Mouse (Mus musculus) myocyte (in vitro differentiated cells): Measurements from ENCODE around the gene 0610040J01Rik. TPM values are rescaled to one million over a fixed set of nuclear protein-coding genes. Genes with fewer than 3 reads are reported as not detected.
"Not testable (repeated sequence)": the region's sequence is repeated elsewhere in the genome, so short reads cannot be mapped to it uniquely, and the experiment has no call there.

Source experiments
- H3K27me3 ChIP-seq: one replicate; pipeline ENCODE4 v1.6.1; 2011; ENCODE audit not compliant: control insufficient read depth, insufficient read depth, insufficient read length
- H3K36me3 ChIP-seq: one replicate; pipeline ENCODE4 v1.6.1; 2011; ENCODE audit not compliant: control insufficient read depth, insufficient read depth
- H3K4me2 ChIP-seq: one replicate; pipeline ENCODE4 v1.6.1; 2011; ENCODE audit warnings: low read depth, control low read depth
- H3K4me3 ChIP-seq: one replicate; pipeline ENCODE4 v1.5.1; 2011; ENCODE audit warnings: mild to moderate bottlenecking, control low read depth, moderate library complexity
- H3K79me2 ChIP-seq: one replicate; pipeline ENCODE4 v1.6.1; 2011; ENCODE audit not compliant: control insufficient read depth, insufficient read depth
- H3ac ChIP-seq: one replicate; pipeline ENCODE4 v1.6.1; 2011; ENCODE audit not compliant: control insufficient read depth, insufficient read length
- CEBPB ChIP-seq: IDR thresholded peaks from 2 replicates; pipeline ENCODE4 v1.6.1; 2011; ENCODE audit warnings: mild to moderate bottlenecking, moderate library complexity; ENCODE audit not compliant: poor library complexity, insufficient read depth, severe bottlenecking
- E2F4 ChIP-seq: IDR thresholded peaks from one replicate; pipeline ENCODE4 v1.6.1; 2011; ENCODE audit warnings: mild to moderate bottlenecking, control low read depth, moderate library complexity; ENCODE audit not compliant: insufficient read depth
- MAX ChIP-seq: IDR thresholded peaks from one replicate; pipeline ENCODE4 v1.6.1; 2011; ENCODE audit warnings: low read depth, mild to moderate bottlenecking, control low read depth
- MYOD1 ChIP-seq, 3 experiments: IDR thresholded peaks; one replicate each; pipeline ENCODE4 v1.6.1; 2011; ENCODE audit warnings: control low read depth in 2 of 3, low read depth in 2 of 3, mild to moderate bottlenecking in 2 of 3, moderate library complexity in 1 of 3; ENCODE audit not compliant: insufficient read length in 2 of 3, control insufficient read depth in 1 of 3
- MYOG ChIP-seq, 3 experiments: IDR thresholded peaks; one replicate each; pipeline ENCODE4 v1.6.1; 2011; ENCODE audit warnings: control low read depth in 2 of 3, low read depth in 2 of 3, mild to moderate bottlenecking in 2 of 3; ENCODE audit not compliant: insufficient read length in 2 of 3, control insufficient read depth in 1 of 3, insufficient read depth in 1 of 3
- POLR2A ChIP-seq: IDR thresholded peaks from one replicate; pipeline ENCODE4 v1.6.1; 2011; ENCODE audit warnings: low read depth, mild to moderate bottlenecking, control low read depth, moderate library complexity; ENCODE audit not compliant: insufficient read length
- POLR2AphosphoS2 ChIP-seq: IDR thresholded peaks from one replicate; pipeline ENCODE4 v1.6.1; 2011; ENCODE audit warnings: low read depth, control low read depth; ENCODE audit not compliant: insufficient read length
- REST ChIP-seq: IDR thresholded peaks from one replicate; pipeline ENCODE4 v1.6.1; 2011; ENCODE audit warnings: mild to moderate bottlenecking, control low read depth, moderate library complexity; ENCODE audit not compliant: insufficient read depth, insufficient read length
- SRF ChIP-seq: IDR thresholded peaks from one replicate; pipeline ENCODE4 v1.6.1; 2011; ENCODE audit warnings: low read depth; ENCODE audit not compliant: control insufficient read depth, insufficient read length
- TCF12 ChIP-seq: IDR thresholded peaks from one replicate; pipeline ENCODE4 v1.6.1; 2011; ENCODE audit warnings: mild to moderate bottlenecking, control low read depth; ENCODE audit not compliant: poor library complexity, insufficient read depth, severe bottlenecking
- TCF3 ChIP-seq: IDR thresholded peaks from one replicate; pipeline ENCODE4 v1.6.1; 2011; ENCODE audit warnings: low read depth, control low read depth; ENCODE audit not compliant: insufficient read length
- USF1 ChIP-seq: IDR thresholded peaks from one replicate; pipeline ENCODE4 v1.6.1; 2011; ENCODE audit warnings: low read depth, mild to moderate bottlenecking, control low read depth, moderate library complexity
- polyA plus RNA-seq: library from polyadenylated mRNA; unstranded; fragments of >200 nt; fragmentation: generic; extraction: Trizol; gene quantifications from one replicate; pipeline ENCODE4 v1.2.1, GENCODE M21; 2012; ENCODE audit warnings: missing spikeins

Gene 0610040J01Rik
- polyA plus RNA-seq, 1 experiment, result not detected

DNA sequence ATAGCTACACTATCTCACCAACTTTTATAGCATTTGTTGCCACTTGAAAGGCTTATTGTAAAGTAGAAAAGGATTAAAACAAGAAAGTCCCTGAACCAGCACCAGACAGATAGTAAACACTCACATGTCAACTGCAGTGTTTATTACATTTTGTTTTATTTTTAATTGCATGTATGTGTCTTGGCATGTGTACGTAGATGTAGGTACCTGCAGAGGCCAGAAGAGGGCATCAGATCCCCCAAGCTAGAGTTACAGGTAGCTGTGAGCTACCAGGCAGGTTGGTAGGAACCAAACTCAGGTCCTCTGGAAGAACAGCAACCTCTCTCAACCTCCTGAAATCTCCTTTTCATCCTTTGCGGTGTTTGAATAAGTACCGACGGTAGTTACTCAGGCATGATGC lies 74.9 kb downstream of the 0610040J01Rik start:
- TF ChIP-seq MYOD1 (IDR thresholded peaks at IDR 0.05; ENCODE audit: control insufficient read depth in 1 of 3, insufficient read length in 2 of 3, low read depth in 2 of 3) (no peak), E2F4 (no peak), POLR2A (no peak), USF1 (no peak), POLR2AphosphoS2 (no peak), MAX (no peak), MYOG (IDR thresholded peaks at IDR 0.05; ENCODE audit: control insufficient read depth in 1 of 3, insufficient read depth in 1 of 3, insufficient read length in 2 of 3, low read depth in 2 of 3) (no peak), SRF (no peak), TCF12 (no peak), TCF3 (no peak)
- H3K79me2 ChIP-seq, result no peaks in the 10 kb centered on the region
- no peak overlapping the region for H3ac ChIP-seq

GRCm38 (mm10) chr5:63891241-63891640 lies 79.1 kb downstream of the 0610040J01Rik start:
- H3K36me3 ChIP-seq, result no peaks in the 10 kb centered on the region
- TF ChIP-seq REST (no peak), POLR2A (no peak), TCF3 (no peak), CEBPB (no peak), MYOG (IDR thresholded peaks at IDR 0.05; ENCODE audit: control insufficient read depth in 1 of 3, insufficient read depth in 1 of 3, insufficient read length in 2 of 3, low read depth in 2 of 3) (no peak), SRF (no peak), MYOD1 (IDR thresholded peaks at IDR 0.05; ENCODE audit: control insufficient read depth in 1 of 3, insufficient read length in 2 of 3, low read depth in 2 of 3) (no peak), MAX (no peak), E2F4 (no peak), USF1 (no peak), TCF12 (no peak), POLR2AphosphoS2 (no peak)
- no peak overlapping the region for H3K4me3 ChIP-seq
- H3K79me2 ChIP-seq, result no peaks in the 10 kb centered on the region
- no peak overlapping the region for H3ac ChIP-seq
- H3K27me3 ChIP-seq, result no peaks in the 10 kb centered on the region
- no peak overlapping the region for H3K4me2 ChIP-seq

More for the DNA sequence above, 74.9 kb downstream of the 0610040J01Rik start:
- Histone ChIP-seq H3K27me3 (no peaks in the 10 kb centered on the region), H3K4me3 (no peak overlapping the region), H3K4me2 (no peak overlapping the region), H3K36me3 (no peaks in the 10 kb centered on the region)

DNA sequence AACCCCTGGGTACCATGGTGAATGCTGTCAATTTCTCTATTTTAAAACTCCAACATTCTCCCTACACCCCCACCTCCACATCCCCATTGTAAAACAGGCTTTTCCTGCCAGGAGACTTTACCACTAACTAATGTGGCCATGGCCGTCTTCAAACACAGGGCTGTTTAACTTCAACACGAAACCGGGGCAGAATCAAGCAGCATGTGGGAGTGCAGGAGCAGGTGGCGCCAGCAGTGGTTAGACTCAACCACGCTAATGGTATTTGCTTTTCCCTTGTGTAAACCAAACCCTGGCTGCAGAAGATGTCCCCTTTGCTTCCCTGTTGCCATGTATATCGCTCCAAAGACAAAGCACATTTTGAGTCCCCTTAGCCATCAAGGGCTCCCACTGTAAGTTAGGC lies 79.7 kb downstream of the 0610040J01Rik start:
- Histone ChIP-seq H3K4me2 (no peak overlapping the region), H3ac (no peak overlapping the region)
- peak in 1 of 3 experiments; percentile 29 for TF ChIP-seq MYOG (IDR thresholded peaks at IDR 0.05; ENCODE audit: control insufficient read depth in 1 of 3, insufficient read depth in 1 of 3, insufficient read length in 2 of 3, low read depth in 2 of 3)
- TF ChIP-seq USF1, result no peak
- TF ChIP-seq MYOD1 (IDR thresholded peaks at IDR 0.05; ENCODE audit: control insufficient read depth in 1 of 3, insufficient read length in 2 of 3, low read depth in 2 of 3), result peak in 2 of 3 experiments; percentile 39 to 80
- no peak for TF ChIP-seq E2F4

DNA sequence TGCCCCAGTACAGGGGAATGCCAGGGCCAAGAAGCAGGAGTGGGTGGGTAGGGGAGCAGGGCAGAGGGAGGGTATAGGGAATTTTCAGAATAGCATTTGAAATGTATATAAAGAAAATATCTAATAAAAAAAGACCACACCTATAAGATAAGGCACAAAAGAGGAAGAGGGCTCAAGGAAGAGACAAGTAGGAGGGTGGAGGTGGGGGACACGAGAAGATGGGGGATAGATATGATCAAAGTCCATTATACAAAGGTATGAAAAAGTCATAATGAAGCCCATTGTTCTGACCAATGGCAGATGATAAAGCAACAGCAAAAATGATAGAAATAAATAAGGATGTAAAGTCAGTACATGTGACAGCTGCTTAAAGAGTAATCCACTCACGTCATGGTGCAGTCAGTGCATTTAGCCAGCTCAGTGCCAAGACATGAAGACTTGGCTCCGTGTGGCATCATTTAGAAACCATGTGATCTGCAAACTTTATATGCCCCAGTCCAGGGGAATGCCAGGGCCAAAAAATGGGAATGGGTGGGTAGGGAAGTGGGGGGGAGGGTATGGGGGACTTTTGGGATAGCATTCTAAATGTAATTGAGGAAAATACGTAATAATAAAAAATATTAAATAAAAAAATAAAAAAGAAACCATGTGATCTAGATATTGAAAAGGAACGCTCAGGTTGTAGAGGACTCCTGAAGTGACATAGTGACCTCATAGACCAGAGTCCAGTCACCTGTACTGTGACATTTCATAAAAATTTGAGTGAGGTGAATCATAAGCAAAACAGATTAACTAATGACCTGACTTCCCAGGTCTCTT lies 85.0 kb downstream of the 0610040J01Rik start:
- not testable (repeated sequence) for H3K36me3 ChIP-seq, H3K4me2 ChIP-seq, H3K27me3 ChIP-seq, H3K79me2 ChIP-seq, H3ac ChIP-seq, H3K4me3 ChIP-seq

More for the DNA sequence above, 79.7 kb downstream of the 0610040J01Rik start:
- no peaks in the 10 kb centered on the region for H3K79me2 ChIP-seq
- H3K36me3 ChIP-seq, result no peaks in the 10 kb centered on the region
- H3K4me3 ChIP-seq, result no peak overlapping the region
- no peaks in the 10 kb centered on the region for H3K27me3 ChIP-seq

DNA sequence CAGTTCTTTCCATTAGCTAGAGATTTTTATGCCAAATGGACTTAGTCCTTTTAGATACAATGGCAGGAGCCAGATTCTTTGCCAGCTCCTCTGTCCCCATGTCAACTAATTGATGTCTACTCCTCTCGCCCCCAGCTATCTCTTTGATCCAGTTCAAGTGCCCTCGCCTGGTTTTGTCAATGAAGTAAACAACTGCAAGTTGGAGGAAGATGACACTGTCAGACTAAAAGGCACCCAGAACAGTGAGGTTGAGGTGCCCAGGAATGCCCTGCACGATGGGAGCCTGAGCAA lies 85.6 kb downstream of the 0610040J01Rik start:
- Histone ChIP-seq H3K36me3 (no peaks in the 10 kb centered on the region), H3K79me2 (no peaks in the 10 kb centered on the region), H3K27me3 (no peaks in the 10 kb centered on the region), H3K4me2 (no peak overlapping the region), H3ac (no peak overlapping the region), H3K4me3 (no peak overlapping the region)
- TF ChIP-seq MAX (no peak), TCF12 (no peak)

DNA sequence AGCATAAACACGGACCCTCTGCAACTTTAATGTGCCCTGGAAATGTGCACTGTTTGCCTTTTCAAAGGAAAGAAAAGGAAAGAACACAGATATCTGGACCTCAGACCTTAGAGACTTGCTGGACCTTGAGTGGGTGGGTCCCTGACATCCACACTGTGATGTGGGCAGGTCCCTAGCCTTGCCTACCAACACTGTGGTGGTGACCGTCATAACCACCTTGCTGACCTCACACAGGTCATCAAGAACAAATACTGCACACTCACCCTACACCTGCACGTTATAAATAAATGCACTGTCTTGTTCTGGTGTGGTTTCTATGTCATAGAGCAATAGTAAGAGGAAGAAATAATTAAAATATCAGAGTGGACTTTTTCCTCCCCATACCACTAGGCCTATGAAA lies 91.2 kb downstream of the 0610040J01Rik start:
- Histone ChIP-seq H3ac (no peak overlapping the region), H3K4me2 (no peak overlapping the region)

More for the DNA sequence above, 91.2 kb downstream of the 0610040J01Rik start:
- Histone ChIP-seq H3K36me3 (no peaks in the 10 kb centered on the region), H3K4me3 (no peak overlapping the region), H3K79me2 (no peaks in the 10 kb centered on the region), H3K27me3 (no peaks in the 10 kb centered on the region)
- TF ChIP-seq REST, result no peak
- TF ChIP-seq POLR2A, result no peak
- no peak for TF ChIP-seq SRF
- TF ChIP-seq TCF12, result no peak
- TF ChIP-seq POLR2AphosphoS2, result no peak
- TF ChIP-seq MYOG (IDR thresholded peaks at IDR 0.05; ENCODE audit: control insufficient read depth in 1 of 3, insufficient read depth in 1 of 3, insufficient read length in 2 of 3, low read depth in 2 of 3), result no peak
- no peak for TF ChIP-seq CEBPB
- TF ChIP-seq USF1, result no peak
- TF ChIP-seq MAX, result no peak
- TF ChIP-seq MYOD1 (IDR thresholded peaks at IDR 0.05; ENCODE audit: control insufficient read depth in 1 of 3, insufficient read length in 2 of 3, low read depth in 2 of 3), result no peak
